Mouse (Mus musculus): ENCODE measurements around the gene Krr1.

Krr1 gene

DNA sequence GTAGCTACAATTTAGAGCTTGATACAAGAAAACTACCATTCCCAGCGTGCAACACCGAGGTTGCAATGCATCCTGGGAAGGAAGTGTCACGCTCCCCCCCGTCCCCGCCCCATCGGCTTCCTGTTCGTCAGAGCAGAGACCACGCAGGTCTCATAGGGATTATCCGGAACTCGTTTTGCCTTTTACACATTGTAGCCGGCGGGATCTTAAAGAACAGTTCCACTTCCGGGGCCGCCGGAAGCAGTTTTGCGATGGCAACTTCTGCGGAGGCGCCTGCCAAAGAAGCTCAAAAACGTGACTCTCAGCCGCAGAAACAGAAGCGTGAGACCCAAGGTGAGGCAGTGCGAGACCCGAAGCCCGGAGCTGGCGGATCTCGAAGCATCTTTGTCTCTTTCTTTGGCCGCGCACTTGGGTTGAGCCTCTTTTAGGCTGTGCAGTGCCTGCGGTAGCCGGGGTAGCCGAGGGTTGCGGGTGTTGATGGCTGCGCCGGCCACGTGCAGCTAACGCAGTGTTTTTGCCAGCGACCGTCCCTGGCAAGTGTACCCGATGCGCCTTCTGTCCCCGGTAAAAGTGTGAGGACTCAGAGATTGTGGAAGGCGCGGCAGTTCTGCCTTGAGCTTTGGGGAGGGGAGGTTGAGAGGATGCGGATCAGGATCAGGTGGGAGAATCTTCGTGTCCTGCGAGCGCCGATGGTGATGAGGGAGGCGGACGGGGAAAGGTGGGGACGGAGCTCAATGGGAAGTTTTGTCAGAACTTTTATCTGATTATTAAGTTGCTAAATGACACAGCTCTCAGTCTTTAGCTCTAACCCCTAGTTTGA, at the start of gene Krr1:
Gene Krr1 (plus strand): TSS at position 123 of the 820 bp plus-strand sequence.
- peak; percentile 90 for DNase-seq (ENCODE audit: low spot score)

DNA sequence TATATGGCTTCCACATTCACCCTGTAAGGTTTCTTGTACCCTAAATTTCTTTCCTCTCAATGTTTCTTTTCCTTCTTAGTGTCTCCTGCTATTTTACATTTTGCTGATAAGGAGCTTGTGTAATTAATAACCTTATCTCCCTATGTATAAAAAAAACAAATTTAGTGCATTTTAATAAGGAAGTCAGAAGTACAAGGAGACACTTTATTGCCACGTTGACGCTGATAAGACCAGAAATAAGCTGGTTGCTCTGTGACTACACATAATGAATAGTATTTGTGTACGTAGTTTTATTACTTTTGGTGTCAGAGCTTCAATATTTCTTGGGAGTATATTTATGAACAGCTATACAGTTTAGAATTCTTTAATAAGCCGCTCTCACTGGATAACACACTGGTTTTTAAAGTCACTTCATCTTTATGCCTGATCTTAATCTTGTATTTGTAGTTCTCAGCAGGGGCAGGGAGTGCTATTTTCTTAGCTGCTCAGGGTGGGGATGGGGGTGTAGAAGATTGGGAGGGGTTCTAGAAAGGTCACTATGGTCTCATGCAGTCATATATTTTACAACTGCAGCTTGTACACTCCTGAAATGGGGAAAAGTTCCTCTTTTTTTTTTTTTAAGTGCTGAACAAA, 48.8 kb upstream of the Krr1 start:
- no peak for DNase-seq (ENCODE audit: low spot score)

DNA sequence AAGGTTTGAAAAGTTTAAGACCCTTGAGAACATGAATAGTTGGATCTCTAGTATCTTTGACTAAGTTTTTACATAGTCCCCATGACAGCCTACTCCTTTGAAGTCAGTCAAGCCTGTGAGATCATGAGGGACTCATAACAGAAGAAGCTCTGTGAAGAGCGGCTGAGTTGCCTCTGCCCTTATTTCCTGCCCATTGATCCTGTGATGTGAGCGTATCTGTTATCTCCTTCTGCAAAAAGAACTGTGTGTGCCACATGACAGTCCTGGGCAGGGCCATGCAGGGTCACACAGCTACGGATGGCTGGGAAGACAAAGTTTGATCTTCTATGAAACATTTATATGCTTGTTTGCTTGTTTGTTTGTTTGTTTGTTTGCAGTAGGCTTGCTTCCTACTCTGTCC, 48.3 kb upstream of the Krr1 start:
- no peak for DNase-seq (ENCODE audit: low spot score)

DNA sequence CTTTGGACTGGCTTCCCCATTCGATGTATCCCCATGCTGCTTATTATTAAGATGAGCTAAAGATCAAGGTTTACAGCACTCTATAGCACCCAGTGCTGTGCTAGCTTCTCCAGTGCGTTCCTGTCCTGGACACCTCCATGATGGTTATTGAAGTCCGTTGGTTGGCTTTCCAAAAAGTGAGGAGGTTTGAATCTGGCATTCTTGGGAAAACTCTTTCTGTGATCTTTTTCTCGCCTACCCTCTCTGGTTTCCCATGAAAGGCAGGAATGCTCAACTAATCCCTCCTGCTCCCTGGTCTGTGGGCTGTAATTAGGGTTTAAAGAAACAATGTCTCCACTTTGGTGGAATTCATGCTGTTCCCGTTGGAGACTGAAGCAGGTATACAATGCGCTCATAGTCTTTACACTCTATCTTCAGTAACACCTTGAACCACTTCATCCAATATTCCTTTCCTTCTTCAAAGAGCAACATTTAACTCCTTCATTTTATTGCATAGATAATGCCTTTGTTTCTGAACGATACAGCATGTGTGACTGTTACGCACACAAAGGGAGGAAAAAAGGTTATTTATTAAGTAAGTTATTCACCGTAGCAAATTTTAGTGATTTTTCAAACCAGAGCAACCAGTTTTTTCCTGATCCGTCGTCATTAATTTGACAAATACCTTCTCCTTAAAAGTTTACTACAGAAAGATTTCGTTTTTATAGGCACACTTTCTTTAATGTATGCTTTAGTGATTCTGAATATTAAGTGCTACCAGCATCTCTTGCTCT, 47.6 kb upstream of the Krr1 start:
- DNase-seq (ENCODE audit: low spot score): no peak

DNA sequence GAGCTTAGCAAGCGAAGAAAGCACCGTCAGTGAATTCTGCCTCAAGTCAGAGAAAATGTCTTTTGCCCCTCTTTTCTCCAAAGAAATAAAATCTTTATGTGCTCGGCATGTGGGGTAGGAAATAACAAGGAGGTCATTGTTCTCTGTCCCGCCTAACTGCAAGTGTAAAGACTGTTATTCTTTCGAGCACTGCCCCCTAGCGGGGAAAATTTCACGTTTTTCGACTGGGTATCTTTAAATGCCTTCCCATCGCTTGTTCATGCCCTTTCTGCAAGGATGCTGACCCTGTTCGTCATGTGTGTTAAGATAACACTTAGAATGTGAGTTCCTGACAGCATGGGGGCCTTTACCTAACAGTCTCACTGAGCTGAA, 47.0 kb upstream of the Krr1 start:
- peak; percentile 47 for DNase-seq (ENCODE audit: low spot score)

DNA sequence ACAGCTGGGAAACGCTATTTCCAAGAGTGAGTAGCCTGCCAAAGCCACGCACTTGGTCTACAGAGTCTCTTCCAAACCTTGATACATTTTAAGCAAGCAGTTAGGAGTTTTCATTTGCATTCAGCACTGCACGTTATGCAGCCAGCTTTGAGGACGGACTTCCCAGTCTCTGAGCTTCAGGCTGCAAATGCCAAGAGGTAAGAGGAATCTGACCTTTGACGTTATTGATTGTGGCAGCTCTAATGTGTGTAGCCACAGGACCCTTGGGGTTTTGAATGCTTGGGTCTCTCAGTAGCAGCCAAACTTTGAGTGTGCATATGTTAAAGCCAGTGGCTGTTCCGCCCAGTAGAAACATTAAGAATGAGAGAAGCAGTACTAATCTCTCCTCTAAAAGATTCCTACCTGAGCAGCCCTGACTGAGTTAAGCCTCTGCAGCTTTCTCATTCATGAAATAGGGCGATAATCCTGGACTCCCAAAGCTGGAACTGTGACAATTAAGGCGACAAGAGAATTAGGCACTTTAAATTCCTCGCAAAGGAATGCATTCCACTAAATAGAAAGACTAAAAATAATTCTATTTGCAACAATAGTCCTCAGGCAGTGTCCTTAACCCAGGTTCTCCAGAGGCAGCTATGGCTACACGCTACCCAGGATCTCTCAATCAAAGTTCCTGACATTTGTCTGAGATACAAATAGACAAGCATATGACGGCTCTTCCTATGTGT, 39.7 kb upstream of the Krr1 start:
- DNase-seq (ENCODE audit: low spot score): no peak

DNA sequence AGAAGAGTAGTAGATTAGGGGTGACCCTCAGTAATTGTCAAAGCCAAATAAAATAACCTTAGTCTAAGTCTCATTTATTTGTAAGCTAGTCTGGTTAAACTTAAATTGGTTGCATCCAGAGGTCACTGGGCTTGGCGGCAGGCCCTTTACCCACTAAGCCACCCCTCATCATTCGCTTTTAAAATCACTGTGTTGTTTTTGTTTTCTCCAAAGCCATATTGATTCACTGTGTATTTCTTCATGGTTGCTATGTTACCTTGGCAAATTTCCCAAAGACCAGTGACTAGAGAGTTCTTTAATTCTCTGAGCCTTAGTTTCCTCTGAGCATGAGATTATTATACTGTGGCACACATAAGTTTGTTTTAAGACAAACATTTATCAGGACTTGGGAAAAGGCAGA, 37.3 kb upstream of the Krr1 start:
- no peak for DNase-seq (ENCODE audit: low spot score)

DNA sequence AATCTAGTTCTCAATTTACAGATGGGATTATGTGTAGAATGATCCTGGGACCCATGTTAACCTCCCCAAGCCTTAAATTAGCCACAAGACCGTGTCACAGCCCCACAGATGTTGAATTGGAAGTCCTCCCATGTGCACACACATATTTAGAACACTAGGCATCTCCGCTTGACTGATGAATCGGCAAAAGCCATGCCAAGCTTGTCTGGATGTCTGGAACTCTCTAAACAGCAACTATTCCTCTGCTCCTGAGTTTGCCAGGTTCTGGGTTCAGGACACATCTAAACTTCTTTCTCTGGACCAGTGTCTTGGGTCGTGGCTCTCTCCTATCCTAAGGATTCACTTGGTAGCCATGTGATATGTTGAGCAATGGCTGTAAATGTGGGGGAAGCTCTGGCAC, 36.4 kb upstream of the Krr1 start:
- no peak for DNase-seq (ENCODE audit: low spot score)

DNA sequence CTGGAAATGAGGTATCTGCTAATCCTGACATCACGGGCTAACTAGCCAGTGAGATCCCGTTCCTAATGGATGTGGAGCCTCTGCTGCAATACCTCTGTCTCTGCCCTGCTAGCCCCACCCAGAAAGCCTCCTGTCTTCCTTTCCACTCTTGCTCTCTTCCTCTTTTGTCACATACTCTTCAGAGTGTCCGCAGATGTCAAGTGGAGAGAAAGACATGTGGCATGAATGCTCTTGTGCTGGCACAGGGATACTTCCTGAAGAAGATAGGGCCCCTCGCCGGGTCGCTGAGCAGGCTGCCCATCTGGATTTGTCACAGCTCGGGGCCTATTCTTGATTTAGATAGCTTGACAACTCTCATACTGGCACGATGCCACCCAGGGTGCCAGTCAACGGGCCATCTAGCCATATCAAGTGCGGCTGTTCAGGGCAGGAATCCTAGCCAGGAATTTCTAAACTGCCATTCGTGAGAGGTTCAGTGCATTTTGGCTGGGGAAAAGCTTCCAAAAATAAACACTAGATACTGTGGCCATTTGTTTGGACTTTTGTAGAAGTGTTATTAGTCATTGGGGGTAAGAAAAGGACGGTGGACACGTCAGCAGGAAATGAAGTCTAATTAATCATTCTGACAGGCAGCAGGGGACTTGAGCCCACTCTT, 35.8 kb upstream of the Krr1 start:
- no peak for DNase-seq (ENCODE audit: low spot score)

DNA sequence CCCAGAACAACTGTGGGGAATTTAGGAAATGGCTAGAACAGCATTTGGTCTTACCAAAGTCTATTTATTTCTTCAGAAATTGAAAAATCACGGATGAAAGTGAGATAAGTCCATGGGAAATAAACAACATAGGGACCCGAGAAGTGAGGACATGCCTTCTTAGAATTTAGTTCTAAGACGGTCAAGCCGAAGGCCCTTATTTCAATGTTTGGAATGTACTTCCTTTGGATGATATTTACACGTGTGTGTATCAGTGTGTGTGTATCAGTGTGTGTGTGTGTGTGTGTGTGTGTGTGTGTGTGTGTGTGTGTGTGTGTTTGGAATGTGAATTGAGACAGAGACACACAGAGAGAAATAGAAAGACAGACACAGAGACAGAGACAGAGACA, 35.3 kb upstream of the Krr1 start:
- DNase-seq (ENCODE audit: low spot score): no peak

DNA sequence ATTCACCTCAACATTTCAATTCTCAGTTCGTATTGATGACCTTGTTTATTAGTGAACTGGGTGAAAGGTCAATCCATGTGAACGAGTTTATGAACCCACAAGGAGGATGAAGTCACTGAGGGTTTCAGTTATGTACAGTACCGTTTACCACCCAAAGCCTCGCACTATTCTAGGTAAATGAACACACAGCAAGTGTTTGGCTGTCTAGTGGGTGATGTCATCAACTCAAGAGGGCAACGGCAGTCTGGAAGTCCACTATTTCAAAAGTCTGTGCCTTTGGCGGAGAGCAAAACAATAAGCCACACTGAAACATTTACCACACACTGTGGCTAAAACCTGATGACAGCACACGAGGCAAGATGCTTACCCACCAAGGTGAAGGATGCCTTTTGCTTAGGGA, 29.4 kb upstream of the Krr1 start:
- no peak for DNase-seq (ENCODE audit: low spot score)

DNA sequence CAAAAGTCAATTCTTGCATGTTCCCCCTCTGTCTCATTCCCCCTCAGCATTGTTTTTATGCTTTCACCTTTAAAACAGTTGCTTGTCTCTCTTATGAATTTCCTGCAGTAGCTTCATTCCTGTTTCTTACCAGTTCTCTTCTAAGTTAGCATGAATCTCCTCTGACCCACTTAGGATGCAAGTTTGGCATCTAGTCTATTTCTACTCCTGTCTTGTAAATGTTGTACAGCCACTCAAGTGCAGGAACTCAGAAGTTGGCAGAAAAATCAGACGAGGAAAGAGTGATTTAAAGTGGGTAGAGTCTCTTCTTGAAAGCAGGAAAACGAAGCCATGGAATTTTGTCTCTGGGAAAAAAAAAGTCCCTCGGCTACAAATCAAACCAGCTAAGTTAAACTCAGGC, 26.9 kb upstream of the Krr1 start:
- DNase-seq (ENCODE audit: low spot score): no peak

DNA sequence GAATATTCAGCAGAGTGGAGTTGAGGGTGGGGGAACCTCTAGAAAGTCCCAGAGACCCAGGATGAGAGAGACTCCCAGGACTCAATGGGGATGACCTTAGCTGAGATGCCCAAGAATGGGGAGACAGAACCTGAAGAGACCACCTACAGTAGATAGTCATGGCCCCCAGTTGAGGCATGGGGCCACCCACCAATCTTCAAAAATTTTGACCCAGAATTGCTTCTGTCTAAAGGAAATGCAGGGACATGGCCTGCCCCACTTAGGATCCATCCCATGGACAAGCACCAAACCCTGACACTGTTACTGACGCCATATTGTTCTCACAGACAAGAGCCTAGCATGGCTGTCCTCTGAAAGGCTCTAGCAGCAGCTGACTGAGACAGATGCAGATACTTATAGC, 24.4 kb upstream of the Krr1 start:
- no peak for DNase-seq (ENCODE audit: low spot score)

DNA sequence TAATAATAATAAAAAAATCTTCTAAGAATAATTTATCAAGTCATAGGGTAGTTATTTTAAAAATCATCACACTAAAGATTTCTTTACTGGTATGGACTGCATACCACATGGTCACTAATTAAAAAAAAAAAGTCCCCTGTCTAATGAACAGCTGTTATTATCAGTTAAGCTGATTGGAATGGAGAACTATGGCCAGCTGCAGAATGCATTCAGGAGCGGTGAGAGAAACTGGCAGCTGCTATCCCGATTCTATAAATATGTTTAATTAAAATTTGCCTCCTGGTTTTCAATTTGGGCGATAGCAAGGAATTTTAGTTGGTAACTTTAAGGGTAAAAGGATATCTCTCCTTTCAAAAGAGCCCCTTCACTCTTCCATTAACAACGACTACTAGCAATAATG, 23.5 kb upstream of the Krr1 start:
- no peak for DNase-seq (ENCODE audit: low spot score)

DNA sequence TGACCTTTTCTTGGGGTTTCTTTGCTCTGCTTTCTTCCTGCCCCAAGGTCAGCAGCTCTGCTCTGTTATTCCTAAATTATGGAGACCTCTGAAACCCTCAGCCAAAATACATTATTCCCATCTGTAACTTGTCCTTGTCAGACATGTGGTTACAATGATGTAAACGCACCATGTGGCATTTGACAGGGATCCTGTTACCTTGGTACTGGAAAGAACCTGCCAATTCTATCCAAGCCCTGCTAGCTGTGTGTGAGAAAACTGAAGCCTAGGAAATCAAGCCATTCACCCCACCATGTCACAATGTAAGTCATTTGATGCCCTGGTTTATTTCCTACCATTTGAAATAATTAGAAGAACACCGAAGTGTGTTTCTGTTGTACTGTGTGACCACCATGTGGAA, 16.6 kb upstream of the Krr1 start:
- no peak for DNase-seq (ENCODE audit: low spot score)

DNA sequence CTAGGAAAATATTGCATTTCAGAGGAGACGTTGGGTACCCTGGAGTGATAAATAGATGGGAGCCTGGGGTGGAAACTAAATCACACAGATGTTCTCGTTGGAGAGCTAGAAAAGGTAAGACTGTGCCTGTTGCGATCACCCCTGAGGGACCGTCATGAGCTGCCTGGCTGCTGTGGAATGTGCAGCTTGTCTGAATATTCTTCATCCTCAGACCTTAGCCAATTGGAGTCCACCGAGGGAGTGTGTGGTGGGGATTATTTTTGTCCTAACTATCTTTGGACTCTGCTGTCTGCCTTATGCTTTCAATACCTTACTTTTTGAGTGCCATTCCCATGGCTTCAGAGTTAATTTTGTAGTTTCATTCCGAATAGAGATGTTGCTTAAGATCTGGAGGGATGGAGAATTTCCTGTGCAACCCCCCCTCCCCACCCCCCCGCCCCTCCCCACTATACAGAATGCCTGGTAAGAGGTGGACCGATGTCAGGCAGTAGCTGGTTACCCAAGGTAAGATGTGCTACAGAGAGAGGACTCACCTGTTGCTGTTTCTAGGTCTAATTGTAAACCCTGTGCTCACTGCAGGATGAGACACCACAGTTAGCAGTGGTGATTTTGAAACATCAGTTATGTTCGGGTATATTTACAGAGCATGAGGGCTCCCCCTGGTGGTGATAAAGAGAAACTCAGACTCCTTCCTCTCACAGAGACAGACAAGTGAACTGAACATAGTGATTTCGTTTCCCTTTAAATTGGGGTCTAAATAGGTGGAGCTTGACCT, 15.0 kb upstream of the Krr1 start:
- peak; percentile 22 for DNase-seq (ENCODE audit: low spot score)

DNA sequence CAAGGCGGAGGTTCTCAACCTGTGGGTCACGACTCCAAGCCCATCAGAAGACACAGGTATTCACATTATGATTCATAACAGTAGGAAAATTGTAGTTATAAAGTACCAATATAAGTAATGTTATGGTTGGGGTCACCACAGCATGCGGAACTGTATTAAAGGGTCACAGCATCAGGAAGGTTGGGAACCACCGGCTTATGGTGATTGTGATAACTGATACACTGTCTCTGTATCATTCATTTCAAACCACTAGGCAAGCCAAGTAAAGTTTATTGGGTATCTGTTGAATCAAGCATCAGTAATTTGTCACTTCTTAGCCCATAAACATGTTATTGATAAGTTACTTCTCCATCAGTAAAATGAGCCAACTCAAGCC, 14.4 kb upstream of the Krr1 start:
- DNase-seq (ENCODE audit: low spot score): no peak

DNA sequence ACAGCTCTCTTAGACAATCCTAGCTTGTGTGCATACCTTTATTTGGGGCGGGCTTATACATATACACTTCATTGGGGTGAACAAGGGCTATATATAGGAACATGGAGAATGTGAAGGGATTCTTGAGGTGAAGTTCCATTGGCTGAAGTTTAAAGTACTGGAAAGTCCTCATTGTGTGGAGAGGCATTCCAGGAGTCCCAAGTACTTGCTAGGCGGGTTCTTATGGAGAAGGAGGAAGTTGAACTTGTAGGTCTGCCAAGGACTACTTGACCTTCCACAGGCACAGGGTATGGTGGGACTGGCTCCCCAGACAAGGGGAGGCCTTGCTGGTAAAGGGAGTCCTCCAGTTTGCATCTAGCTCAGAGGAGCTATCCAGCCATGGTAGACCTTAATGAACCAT, 13.1 kb upstream of the Krr1 start:
- no peak for DNase-seq (ENCODE audit: low spot score)

DNA sequence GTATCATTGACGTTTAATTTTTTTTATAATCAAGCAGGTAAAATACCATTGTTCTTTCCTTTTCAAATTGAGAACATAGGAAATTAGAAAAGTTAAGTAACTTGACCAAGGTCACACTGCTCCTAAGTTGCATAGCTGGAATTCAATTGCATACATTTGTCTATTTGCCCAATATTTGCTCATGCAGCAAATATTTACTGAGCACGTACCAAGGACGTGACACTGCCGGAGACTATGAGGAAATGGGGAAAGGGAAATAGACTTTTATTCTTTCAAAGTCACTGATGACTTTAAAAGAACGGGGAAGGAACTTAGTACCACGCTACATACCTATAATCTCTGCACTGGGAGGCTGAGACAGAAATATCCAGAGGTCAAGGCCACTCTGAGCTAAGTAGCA, 12.0 kb upstream of the Krr1 start:
- DNase-seq (ENCODE audit: low spot score): no peak

DNA sequence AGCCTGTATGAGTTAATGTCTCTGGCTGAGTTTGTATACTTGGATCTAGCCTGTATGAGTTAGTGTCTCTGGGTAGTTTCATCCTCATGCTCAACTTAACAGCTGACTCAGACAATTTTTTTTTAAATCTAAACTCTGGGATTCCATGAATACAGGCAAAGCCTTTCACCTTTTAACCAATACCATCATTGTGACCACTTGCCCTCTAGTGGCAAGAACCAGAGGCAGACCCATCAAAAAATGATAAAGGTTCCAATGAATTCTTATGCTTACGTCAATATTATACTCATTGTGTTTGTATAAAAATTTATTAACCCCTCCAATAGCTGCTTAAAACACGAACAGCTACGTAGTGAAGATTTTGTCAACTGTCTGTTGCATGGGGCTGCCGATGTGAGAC, 6.1 kb upstream of the Krr1 start:
- DNase-seq (ENCODE audit: low spot score): no peak

DNA sequence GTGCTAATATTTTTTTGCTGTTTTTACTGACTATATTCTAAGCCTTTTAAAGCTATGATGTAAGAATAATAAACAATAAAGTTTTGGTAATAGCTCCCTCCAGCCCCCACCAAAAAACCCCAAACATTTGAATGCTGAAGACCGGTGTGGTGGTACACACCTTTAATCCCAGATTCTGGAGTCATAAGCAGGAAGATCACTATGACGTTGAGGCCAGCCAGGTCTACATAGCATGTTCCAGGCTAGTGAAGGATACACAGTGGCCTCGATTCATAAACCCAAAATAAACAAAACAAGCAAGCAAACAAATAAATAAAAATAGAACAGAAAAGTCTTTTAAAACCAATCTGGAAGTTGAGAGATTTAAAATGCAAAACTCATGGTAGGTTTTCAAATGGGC, 535 bp upstream of the Krr1 start:
- DNase-seq (ENCODE audit: low spot score): no peak
